In genomic region chr2:28068537-28068878, GRCm38 (mm10) we compare ENCODE assay signal across 9 mouse cellular contexts. TPM values are rescaled to one million over a fixed set of nuclear protein-coding genes. Genes with fewer than 3 reads are reported as not detected.
DNase-seq lines count a peak whose midpoint lies in the region; ATAC-seq and TF ChIP-seq lines count a peak whose summit lies in the region.
"Had no signal": no experiment of that assay in that cellular context is flagged by ENCODE, and none has a peak within 500 bp of the region (broad histone marks: within the 10 kb centered on the region; RNA-seq: fewer than 3 reads in every experiment).

No protein-coding gene starts in this region.

- no peak overlapping the region for H3K9ac ChIP-seq in intestine, postnatal 0 days (ENCODE audit: low read depth, low read length)
- H3K9ac ChIP-seq: limb, embryonic 12.5 days had no signal

- peak; percentile 65 for DNase-seq in MEL-GATA-1-ER (ENCODE audit: extremely low read depth, low read depth)
- peak; percentile 94 for DNase-seq in brain, embryonic 14.5 days (ENCODE audit: low read depth)
- no peak for DNase-seq in hindbrain, embryonic 10.5 days (ENCODE audit: low spot score)
- peak; percentile 91 to 94 for DNase-seq in left cerebral cortex, postnatal 36 days (ENCODE audit: low spot score in 2 of 2)
- DNase-seq in right cerebral cortex, postnatal 14 days = peak; percentile 84
- no peak for DNase-seq in urinary bladder, adult 18-20 months (ENCODE audit: low spot score in 2 of 2)

- H3K4me1 ChIP-seq in hindbrain, embryonic 10.5 days (replicated peaks) = peaks cover 15% of the 10 kb centered on the region
- H3K4me1 ChIP-seq in intestine, postnatal 0 days (replicated peaks; ENCODE audit: control insufficient read depth, insufficient read depth, low read length) = no peaks in the 10 kb centered on the region
- H3K4me1 ChIP-seq: limb, embryonic 12.5 days had no signal

- H3K4me2 ChIP-seq in intestine, postnatal 0 days (replicated peaks; ENCODE audit: low read depth) = no peak overlapping the region
- H3K4me2 ChIP-seq: limb, embryonic 12.5 days had no signal

- H3K27me3 ChIP-seq in hindbrain, embryonic 10.5 days (ENCODE audit: insufficient read depth, poor library complexity, severe bottlenecking) = no peaks in the 10 kb centered on the region
- H3K27me3 ChIP-seq in intestine, postnatal 0 days (replicated peaks; ENCODE audit: control insufficient read depth, insufficient read depth, low read length) = no peaks in the 10 kb centered on the region
- H3K27me3 ChIP-seq: limb, embryonic 12.5 days had no signal

- no peak overlapping the region for H3K4me3 ChIP-seq in hindbrain, embryonic 10.5 days
- H3K4me3 ChIP-seq in intestine, postnatal 0 days (ENCODE audit: low read depth, low read length) = no peak overlapping the region
- H3K4me3 ChIP-seq: limb, embryonic 12.5 days had no signal

- no peaks in the 10 kb centered on the region for H3K36me3 ChIP-seq in hindbrain, embryonic 10.5 days
- no peaks in the 10 kb centered on the region for H3K36me3 ChIP-seq in intestine, postnatal 0 days (ENCODE audit: control insufficient read depth, insufficient read depth)
- H3K36me3 ChIP-seq: limb, embryonic 12.5 days had no signal

- intact Hi-C loops in left cerebral cortex, postnatal 36 days (cut with DNase I) = loop anchor here (1.0 to 10.0 kb wide), 4 partner anchors 101 to 349 kb away; partner anchors contain the start of gene Olfm1

- no peak for ATAC-seq in monocyte, adult 5-6 weeks (replicated peaks; ENCODE audit: insufficient number of reproducible peaks, low FRiP score, low TSS enrichment, poor library complexity, severe bottlenecking)
- no peak for ATAC-seq in intestine, postnatal 0 days

- no peak for TF ChIP-seq POLR2A in brain, embryonic 14.5 days (IDR thresholded peaks at IDR 0.05; ENCODE audit: borderline replicate concordance, extremely low read depth, insufficient read depth, insufficient read length, poor library complexity, severe bottlenecking)

- H3K27ac ChIP-seq in hindbrain, embryonic 10.5 days = peak overlapping the region; percentile 77
- no peak overlapping the region for H3K27ac ChIP-seq in intestine, postnatal 0 days (ENCODE audit: low read depth, low read length)
- H3K27ac ChIP-seq: limb, embryonic 12.5 days had no signal

- TF ChIP-seq CTCF in brain, embryonic 14.5 days (IDR thresholded peaks at IDR 0.05; ENCODE audit: borderline replicate concordance, extremely low read depth, insufficient read depth, insufficient read length) = no peak
- TF ChIP-seq CTCF in intestine, postnatal 0 days (IDR thresholded peaks at IDR 0.05; ENCODE audit: low read depth) = no peak

- 84% methylated on average over 9 of the region's 9 CpGs for WGBS in hindbrain, embryonic 10.5 days
- WGBS in intestine, postnatal 0 days = 71% methylated on average over 9 of the region's 9 CpGs

- H3K9me3 ChIP-seq in hindbrain, embryonic 10.5 days = no peaks in the 10 kb centered on the region
- no peaks in the 10 kb centered on the region for H3K9me3 ChIP-seq in intestine, postnatal 0 days (ENCODE audit: control insufficient read depth)
- H3K9me3 ChIP-seq: limb, embryonic 12.5 days had no signal

RNA-seq across cellular contexts. Expression of gene Fcnb, which starts 16.2 kb away (rescaled TPM):
- 0.14 and 0.24 TPM in 2 replicates for polyA plus RNA-seq in brain, embryonic 14.5 days (2012; rRNA removed)
- not detected in 2 replicates for polyA plus RNA-seq in hindbrain, embryonic 10.5 days (2016; fragmentation: Nextera tagmentation; extraction: Ambion mirVana)
- total RNA-seq in left cerebral cortex, postnatal 36 days (2021) = not detected
- not detected in 3 replicates for total RNA-seq in monocyte, adult 5-6 weeks (2017)
- not detected in 2 replicates for polyA plus RNA-seq in intestine, postnatal 0 days (2015; fragmentation: Nextera tagmentation; extraction: Ambion mirVana)
- polyA plus RNA-seq: limb, embryonic 12.5 days had no signal

Comparison
In these comparisons a context has a peak if more than half of its experiments do, and no peak if none do; other contexts are left out.
1. DNase-seq: peak in MEL-GATA-1-ER (single experiment), brain, embryonic 14.5 days (single experiment), left cerebral cortex, postnatal 36 days (2 of 2) and right cerebral cortex, postnatal 14 days (single experiment); none in hindbrain, embryonic 10.5 days (single experiment) and urinary bladder, adult 18-20 months (0 of 2).